Mouse (Mus musculus) megakaryocyte progenitor cell, adult 5-6 weeks (primary cell): ENCODE results near the gene Hoxa9. TPM values are rescaled to one million over a fixed set of nuclear protein-coding genes. Genes with fewer than 3 reads are reported as not detected.

Source experiments
- ATAC-seq: replicated peaks from 2 replicates; pipeline ENCODE4 v1.8.0; 2016; ENCODE audit warnings: mild to moderate bottlenecking, moderate TSS enrichment, inconsistent platforms; ENCODE audit not compliant: poor library complexity
- total RNA-seq, 2 experiments: library from RNA; stranded (forward) in 1 of 2; stranded (reverse) in 1 of 2; fragments of 157-497, 149-512 nt in 1 of 2; fragments of 200-1000 nt in 1 of 2; gene quantifications; 2 replicates each; pipeline versions ENCODE4 v1.2.3 to v1.2.4; 2015 to 2017

The Hoxa9 gene
- total RNA-seq, 2 experiments from 2014 or later = 10.7 to 23.4 TPM

- ATAC-seq = no peak
Observed at GRCm38 (mm10) chr6:52205638-52206621, 25.0 kb downstream of the Hoxa9 start.

DNA sequence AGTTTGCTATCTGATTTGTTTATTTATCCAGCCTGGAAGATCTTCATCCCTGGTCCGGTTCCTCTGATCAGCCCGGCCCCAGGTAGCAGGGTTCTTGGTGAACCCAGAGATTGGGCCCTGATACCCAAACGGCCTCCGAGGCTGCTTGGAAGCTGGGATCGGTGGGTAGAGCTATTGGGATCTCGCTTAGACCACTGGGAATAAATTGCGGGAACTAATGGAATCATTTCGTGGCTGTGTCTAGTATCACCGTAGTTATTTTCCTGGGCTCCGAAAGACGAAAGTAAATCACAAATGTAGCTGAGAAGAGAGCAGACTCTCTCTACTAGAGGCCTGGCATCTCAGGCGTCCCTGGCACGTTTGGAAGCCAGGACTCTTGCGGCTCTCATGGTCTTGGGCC lies 25.7 kb downstream of the Hoxa9 start:
- ATAC-seq = no peak

DNA sequence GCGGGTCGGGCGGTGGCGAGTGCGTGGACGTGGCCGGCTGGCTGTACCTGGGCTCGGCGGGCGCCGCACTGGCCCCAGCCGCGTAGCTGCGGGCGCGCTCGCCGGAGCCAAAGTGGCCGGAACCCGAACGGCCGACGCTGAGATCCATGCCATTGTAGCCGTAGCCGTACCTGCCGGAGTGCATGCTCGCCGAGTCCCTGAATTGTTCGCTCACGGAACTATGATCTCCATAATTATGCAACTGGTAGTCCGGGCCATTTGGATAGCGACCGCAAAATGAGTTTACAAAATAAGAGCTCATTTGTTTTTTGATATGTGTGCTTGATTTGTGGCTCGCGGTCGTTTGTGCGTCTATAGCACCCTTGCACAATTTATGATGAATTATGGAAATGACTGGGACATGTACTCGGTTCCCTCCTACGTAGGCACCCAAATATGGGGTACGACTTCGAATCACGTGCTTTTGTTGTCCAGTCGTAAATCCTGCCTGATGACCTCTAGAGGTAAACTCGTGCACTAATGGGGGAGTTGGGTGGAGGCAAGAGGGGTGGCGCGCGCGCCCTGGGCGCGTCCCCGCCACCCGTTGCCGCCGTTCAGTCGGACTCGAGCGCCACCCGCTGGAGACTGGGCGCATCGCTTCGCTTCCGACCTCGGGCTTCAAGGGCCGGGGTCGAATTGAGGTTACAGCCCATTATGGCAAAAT lies 26.7 kb downstream of the Hoxa9 start, which contains the start of gene Hoxa5:
Gene Hoxa5, minus strand, starts transcription at position 538 of the 703 bp plus-strand sequence.
- peak; percentile 61 for ATAC-seq

- no peak for ATAC-seq
Observed at GRCm38 (mm10) chr6:52203371-52204049, 27.4 kb downstream of the Hoxa9 start.

DNA sequence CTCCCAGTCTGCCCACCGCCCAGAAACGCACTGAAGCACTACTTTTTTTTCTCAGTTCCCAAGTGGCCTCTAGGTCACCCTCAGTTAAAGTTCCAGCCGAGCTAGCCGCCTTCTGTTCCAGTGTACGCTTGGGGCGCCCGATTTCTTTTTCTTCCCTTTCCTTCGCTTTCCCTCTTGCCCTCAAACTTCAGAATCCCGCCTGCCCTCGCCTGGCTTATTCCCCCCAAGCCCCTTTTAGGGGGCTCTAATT lies 27.8 kb downstream of the Hoxa9 start:
- no peak for ATAC-seq

GRCm38 (mm10) chr6:52202362-52203120 lies 28.3 kb downstream of the Hoxa9 start:
- no peak for ATAC-seq

DNA sequence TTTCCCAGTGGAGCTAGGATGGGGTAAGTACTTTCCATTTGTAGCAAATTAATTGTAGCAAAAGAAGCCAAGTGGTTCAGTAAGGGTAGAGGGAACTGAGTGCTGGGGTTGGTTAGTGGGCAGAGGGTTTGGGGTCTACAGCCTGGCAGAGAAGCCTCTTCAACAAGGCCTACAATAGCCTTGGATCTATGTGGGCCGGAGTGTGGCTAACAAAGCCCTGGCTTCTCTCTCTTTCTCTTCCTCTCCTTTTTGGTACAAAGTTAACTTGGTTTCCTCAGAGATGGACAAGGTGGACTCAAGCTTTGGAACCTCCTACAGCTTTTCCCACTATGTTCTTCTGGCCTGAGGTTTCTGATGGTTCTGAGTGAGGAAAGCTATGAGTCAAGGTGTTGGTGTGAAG lies 29.6 kb downstream of the Hoxa9 start:
- no peak for ATAC-seq

- no peak for ATAC-seq
Observed at GRCm38 (mm10) chr6:52200751-52201250, 30.1 kb downstream of the Hoxa9 start.

- ATAC-seq = no peak
Observed at GRCm38 (mm10) chr6:52200073-52200750, 30.7 kb downstream of the Hoxa9 start.

- no peak for ATAC-seq
Observed at GRCm38 (mm10) chr6:52197271-52197670, 33.6 kb downstream of the Hoxa9 start.

GRCm38 (mm10) chr6:52196811-52197210 lies 34.1 kb downstream of the Hoxa9 start:
- no peak for ATAC-seq

DNA sequence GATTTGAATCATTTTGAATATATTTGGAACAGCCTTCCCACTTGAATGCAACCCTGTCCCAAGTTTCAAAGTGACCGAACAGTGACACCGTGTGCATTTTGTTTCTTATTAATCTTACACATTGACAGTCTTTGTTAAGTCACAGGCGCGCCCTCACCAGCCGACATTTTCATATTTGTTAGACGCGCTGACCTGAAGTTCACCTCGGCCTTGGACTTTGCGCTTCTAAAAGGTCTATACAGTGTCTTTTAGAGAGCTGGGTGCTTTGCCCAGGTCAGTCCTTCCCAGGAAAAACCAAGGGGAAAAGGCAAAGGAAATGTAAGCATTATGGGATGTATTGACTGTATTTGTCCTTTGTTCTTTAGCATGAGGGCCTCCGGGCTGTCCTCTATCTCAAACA lies 36.2 kb downstream of the Hoxa9 start:
- ATAC-seq = no peak

DNA sequence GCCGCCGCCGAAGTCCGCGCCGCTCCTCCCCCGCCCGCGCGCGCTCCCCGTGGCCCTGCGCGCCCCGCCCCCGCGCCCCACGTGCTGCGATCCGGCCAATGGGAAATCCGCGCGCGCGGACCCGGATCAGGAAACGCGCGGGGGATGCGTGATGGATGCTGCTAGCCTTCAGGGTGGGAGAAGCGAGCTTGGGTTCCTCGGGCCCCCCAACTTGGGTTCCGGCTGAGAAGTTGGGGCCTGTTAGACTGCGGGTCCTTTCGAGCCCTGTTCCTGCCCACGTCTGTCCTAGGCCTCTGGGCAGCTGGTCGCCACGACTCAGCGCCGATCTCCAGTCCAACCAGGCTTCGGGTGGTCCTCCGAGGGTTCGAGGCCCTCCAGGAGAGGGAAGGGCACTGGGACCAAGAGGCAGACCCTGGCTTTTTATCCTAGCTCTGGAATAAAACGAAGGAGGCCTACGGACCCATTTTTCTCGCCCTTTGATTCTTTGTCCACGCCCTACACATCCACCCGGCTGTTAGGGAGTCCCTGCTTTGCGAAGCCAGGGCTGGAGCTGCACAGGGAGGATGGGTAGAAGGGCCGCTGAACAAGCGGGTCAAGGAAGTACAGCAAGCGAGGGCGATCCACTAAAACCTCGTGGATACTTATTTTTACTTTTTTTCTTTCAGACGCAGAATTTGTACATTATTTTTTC lies 38.9 kb downstream of the Hoxa9 start:
- peak; percentile 97 for ATAC-seq

GRCm38 (mm10) chr6:52190906-52191810 lies 39.7 kb downstream of the Hoxa9 start, which contains the start of gene Hoxa4:
TSS of gene Hoxa4 (minus strand) at chr6:52191753.
- ATAC-seq = no peak

DNA sequence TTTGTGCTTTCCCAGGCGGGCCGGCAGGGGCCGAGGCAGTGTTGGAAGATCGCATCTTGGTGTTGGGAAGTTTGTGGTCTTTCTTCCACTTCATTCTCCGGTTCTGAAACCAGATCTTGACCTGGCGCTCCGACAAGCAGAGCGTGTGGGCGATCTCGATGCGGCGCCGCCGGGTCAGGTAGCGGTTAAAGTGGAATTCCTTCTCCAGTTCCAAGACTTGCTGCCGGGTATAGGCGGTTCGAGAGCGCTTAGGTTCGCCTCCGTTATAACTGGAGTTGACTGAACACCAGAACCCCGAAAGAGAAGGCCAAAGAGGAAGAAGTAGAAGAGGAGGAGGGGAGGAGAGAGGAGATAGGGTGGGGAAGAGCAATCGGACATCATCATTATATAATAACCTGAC lies 40.5 kb downstream of the Hoxa9 start:
- ATAC-seq = no peak

DNA sequence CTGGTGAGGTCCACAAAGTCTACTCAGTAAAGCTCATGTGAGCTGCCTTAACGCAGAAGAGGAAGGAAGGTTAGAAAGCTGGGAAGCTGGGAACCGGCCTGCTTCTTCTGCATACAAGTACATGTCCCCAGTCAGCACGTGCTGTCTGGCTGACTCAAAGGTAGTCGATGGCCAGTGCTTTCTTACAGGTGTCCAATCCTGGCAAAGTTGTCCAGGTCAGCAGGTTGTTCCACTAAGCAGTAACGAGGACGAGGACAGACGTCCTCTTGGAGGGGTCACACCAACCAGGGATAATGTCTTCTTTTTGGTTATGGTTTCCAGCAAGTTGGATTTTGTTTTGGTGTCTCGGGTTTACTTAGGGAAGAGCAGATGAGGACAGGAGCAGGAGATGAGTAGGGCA lies 41.0 kb downstream of the Hoxa9 start:
- no peak for ATAC-seq

GRCm38 (mm10) chr6:52189172-52189591 lies 41.7 kb downstream of the Hoxa9 start:
- no peak for ATAC-seq

DNA sequence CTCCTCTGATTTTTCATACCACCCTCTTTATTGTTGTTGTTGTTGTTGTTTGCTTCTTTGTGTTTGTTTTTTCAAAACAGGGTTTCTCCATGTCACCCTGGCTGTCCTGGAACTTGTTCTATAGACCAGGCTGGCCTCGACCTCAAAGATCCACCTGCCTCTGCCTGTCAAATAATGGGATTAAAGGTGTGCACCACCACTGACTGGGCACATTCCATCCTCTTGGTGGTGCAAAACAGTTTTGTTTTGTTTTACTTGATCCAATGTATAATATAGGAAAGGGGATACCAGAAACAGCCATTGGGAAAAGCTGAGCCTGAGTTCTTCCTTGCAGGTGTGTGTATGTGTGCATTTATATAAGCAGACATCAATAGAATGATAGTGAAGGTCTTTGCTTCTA lies 44.4 kb downstream of the Hoxa9 start:
- no peak for ATAC-seq
